Mouse (Mus musculus) CD4-positive helper T cell, adult 2 months (primary cell): ENCODE measurements at regions not wholly inside any gene's neighbourhood (a gene's known extent, or its start where the extent isn't known, plus 50 kb on each side); places are given as distances from the start of the nearest gene placed in this dataset.
"Not testable (repeated sequence)": the region's sequence is repeated elsewhere in the genome, so short reads cannot be mapped to it uniquely, and the experiment has no call there.

Experiments
- DNase-seq: peaks from one replicate; pipeline ENCODE4 v3.0.0-alpha.2; 2012; ENCODE audit warnings: low read depth, missing footprints, low spot score

DNA sequence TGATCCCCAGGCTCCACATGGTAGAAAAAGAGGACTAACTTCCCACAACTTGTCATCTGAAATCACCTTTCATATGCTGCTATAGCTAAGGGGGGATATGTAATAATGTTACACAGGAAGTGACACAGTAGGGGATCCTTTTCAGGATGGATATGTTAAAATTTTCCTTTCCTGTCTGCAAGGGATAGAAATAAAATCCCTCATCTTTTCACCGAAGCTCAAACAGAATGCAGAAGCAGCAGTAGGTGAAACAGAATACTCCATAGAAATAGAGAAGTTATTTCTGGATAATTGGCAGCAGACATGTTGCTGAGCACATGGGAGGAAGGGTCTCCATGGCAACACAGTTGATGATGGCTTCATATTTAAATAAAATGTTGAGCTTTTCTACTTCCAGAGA, 309.3 kb upstream of the Ercc4 start:
- no peak for DNase-seq

DNA sequence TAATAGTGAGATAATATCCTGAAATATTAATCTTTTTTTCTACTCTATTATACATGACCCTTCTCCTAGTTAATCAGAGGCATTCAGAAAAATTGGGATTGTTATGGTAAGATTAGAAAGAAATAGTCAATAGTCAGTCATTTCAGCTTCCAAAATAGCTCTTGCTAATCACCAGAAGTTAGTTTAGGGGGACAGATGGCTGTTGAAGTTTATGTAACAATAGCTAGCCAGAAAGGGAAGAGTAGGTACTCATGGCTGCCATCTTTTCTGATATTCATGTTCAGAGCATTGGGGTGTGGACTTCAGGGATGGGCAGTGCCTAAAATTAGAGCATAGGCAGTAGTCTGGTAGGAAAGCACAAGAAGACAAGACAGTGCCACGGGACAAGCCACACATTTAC, 306.8 kb upstream of the Ercc4 start:
- no peak for DNase-seq

DNA sequence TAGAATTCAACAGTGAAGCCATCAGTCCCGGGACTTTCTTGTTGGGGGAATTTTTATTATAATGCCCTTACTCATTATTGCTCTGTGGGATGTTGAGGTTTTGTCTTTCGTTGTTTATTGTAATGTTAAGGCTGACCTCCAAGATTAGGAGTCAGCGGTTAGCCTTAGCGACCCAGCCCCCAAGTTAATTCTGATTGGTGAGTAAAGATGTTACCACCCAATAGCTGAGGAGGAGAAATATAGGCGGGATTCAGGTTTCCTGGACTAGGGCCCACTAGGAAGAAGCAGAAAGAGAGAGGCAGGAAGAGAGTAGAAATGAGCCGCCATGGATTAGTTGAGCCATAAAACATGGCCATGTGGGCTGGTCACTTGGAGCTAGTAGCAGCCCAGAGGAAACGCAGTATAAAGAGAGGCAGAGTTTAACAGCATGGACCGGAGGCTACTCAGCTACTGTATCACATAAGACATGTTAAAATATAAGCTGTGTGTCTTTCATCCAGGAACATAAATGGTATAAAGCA, 302.1 kb upstream of the Ercc4 start:
- no peak for DNase-seq

DNA sequence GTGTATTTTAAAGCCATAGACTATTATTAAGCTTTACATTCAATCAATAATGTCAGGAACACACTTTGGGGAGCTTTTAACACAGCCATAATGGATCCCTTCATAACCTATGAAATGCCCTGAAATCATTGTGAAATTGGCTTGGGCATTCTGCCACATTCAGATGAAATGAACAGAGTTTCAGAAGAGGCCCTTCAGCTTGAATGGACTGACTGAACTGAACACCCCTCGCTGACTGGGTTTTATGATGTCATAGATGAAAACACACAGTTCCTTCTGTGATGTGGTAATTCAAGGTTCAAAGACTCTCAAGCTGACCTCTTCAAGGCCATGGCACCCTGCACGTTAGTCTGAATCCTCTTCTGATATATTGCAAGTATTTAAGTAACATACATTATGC, 298.4 kb upstream of the Ercc4 start:
- no peak for DNase-seq

DNA sequence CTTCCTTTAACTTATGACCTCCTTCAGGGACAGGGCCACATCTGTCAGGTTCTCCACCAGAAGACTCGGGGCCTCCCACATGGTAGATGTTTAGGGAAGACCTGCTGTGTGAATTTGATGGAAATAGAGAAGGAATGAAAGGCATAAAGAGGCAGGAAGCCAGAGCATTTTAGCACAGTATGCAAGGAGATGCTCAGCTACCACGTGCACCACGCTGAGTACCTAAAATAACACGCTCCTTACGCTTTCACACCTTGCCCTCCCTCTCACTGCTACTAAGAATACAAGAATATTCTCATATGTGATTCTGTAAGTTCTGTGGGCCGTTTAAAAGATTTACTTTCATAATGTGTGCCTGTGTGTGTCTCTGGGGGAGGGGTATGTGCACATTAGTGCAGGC, 284.8 kb upstream of the Ercc4 start:
- DNase-seq: no peak

DNA sequence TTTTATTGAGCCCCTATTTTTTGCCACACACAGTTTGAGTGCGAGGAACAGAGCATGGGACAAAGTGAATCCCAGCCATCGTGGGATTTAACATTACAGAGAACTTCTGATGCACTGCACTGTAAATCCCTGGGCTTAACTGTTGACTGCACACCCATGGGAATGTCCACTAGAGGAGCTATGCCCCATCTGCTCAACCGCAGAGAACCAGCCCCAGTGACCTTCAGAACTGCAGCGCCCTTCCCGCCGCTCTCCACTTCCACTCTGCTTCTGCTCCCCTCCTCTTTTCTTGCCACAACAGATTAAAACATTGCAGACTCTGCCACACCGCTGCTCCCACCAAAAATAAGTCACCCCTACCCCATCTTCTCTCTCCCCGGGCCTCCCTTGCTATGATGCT, 283.3 kb upstream of the Ercc4 start:
- DNase-seq: no peak

DNA sequence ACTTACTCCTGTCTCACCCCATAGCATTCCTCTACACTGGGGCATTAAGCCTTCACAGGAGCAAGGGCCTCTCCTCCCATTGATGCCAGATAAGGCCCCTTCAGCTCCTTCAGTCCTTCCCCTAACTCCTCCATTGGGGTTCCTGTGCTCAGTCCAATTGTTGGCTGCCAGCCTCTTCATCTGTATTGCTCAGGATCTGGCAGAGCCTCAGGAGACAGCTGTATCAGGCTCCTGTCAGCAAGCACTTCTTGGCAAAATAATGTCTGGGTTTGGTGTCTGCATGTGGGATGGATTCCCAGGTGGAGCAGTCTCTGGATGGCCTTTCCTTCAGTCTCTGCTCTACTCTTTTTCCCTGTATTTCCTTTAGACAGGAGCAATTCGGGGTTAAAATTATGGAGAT, 278.2 kb upstream of the Ercc4 start:
- not testable (repeated sequence) for DNase-seq

DNA sequence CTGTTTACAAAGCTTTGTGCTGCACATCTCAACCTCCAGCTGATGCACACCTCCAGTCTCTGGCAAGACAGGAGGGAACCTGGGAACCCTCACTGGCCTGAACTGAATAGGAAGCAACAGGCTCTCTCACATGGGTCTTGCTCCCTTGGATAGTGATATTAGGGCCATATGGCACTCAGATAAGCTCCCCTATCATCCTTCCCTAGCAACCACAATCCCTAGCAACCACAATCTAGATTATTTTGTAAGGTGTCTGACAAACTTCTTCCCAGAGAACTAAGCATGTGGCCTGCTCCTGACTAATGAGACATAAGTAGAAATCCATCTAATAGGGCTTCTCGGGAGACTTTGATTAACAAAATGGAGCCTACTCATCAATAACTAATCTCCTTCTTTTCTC, 253.1 kb upstream of the Ercc4 start:
- no peak for DNase-seq

DNA sequence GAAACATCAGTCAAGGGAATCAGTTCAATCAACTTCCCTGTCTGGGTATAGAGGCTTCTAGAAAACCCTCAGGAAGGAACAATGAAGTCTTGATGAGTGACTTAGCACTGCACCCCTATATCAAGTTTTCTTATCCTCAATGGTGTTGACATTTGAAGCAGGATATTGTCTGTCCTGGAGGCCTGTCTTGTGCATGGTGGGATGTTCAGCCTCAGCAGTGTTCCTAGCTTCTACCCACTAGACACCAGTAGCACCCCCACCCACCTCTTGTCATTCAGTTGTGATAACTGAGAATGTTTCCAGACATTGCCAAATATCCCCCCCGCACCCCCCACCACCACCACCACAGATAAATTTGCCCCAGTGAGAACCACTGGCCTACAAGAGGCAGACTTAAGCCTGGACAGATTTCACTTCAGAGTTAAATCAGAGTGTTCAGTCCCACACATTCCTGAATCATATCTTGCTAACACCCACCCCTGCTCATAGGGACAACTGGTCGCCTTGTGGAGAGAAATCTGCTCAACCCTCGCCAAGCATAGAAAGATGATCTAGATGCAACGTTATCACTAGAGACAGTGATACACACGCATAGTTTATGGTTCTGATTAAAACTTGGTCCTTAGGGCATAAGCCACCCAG, 249.6 kb upstream of the Ercc4 start:
- DNase-seq: no peak

DNA sequence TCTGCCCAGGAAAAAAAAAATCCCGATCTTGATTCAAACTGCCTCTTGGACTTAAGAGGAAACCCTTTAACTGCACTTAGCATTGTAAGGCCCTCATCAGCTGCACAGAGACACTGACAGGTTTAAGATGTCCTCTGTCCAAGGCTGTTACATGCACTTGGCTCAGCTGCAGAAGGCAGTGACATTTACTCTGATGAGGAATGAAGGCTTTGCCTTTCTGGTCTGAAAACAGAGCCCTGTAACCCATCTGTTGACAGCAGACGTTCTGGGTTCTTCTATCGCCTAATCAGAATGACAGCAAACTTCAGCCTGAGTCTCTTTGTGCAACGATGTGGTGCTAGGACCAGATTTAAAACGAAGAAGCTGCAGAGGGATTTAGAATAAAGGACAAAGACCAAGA, 246.9 kb upstream of the Ercc4 start:
- no peak for DNase-seq

DNA sequence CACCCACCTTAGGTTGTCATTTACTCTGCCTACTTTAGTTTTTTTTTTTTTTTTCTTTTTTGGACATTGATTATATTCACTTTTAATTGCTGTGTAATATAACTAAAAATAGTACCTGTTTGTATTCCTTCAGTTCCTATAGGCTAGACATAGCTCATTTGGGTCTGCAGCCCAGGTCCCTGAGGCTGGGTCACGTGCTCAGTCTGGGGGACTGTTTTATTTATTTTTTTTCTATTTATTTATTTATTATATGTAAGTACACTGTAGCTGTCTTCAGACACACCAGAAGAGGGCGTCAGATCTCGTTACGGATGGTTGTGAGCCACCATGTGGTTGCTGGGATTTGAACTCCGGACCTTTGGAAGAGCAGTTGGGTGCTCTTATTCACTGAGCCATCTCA, 231.2 kb upstream of the Ercc4 start:
- DNase-seq: not testable (repeated sequence)

DNA sequence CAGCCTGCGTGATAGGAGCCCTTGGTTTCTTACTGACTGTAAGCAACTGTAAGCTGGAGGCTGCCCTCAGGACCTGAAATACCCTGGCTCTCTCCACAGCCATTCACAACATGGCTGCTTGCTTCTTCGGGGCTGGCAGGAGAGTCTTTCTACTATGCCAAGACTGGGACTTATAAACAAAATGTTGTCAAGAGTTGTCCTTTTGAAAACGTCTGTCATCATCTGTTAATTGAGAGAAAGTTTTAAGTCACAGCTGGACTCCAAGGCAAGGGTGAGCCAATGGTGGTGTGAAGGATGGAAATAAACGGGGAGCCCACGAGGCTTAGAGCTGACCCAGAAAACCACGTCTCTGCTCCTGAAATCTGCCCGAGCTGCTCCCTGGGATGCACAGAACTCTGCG, 229.5 kb upstream of the Ercc4 start:
- DNase-seq: no peak

DNA sequence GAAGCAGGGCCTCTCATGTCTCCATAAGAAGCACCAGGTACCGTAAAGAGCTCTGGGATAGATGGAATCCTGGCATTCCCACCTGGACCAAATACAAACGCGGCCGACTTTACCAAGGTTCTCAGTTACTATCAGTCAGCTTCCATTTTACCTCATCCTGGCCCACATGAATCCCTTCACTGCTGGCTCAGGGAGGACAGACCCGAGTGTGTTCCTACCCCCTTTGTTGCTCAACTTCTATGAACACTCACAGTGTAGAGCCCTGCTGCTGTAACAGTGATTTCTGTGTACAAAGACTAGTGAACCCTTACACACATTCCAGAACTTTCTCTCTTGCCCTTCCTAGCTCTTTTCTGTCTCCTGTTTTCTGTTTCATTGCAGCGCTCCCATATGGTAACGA, 229.0 kb upstream of the Ercc4 start:
- DNase-seq: no peak

DNA sequence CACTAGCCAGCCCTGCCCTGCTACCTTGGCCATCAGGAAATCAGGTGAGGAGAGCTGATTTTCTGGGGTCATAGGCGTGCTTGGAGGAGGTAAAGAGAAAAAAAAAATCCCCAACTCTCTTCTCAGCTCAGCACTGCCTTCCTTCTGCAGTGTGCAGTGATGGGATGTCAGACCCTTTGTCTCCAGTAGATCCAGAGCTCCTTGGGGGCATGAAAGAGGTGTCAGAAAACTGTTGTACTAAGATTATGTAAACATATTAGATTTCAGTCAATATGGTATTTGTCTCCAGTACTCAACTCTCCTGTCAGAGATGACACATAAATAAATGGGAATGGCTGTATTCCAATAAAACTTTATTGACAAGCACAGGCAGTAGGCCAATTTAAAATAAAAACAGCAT, 226.8 kb upstream of the Ercc4 start:
- no peak for DNase-seq

DNA sequence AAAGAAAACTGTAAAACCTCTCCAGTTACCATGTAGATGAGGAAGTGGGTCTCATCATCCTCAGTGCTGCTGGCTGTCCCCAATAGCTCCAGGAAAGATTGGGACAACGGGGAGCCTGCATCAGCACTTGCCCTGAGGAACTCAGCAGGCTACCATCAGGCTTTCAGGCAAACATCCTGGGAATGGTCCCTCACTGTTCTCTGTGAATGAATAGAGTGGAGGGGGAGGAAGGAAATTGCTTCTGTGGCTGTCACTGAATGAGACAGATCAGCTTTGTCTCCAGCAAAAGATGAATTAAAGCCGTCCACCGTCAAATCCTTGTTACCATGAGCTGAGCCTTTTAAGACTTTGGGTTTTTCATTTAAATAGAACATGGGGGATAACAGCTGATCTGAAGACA, 224.9 kb upstream of the Ercc4 start:
- no peak for DNase-seq

DNA sequence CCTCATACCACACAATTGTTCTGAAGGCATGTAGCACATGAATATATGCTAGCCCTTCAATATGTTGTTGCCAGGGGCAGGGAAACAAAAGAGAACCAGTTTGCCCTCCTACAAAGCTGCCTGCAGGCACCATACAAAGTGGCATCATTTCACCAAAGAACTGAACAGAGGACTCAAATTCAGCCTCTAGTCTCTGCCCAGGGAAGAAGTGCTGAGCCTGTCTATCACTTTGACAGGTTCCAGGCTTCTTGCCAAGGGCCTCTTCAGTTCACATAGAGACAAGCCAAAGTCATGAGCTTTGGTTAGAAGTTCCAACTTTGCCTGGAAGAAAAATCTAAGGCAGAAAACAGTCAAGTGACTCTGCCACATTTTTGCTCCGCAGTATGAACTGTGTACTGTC, 223.4 kb upstream of the Ercc4 start:
- DNase-seq: no peak

DNA sequence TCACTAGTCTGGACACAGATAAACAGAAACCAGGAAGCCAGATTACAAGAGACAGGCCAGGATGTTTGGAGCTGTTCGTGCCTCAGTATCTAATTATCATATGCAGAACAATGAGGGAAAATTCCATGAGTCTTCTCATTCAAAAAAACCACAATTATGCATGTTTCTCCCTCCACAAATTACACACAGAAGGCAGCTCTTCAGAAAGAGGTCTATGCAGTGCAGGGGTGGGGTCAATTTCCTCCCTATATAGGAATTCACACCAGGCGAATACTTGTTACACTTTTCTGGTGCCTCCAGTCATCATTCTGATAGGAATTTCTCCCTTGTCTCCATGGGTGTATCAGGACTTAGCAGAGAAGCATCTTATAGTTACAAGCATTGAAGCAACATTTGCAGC, 222.1 kb upstream of the Ercc4 start:
- no peak for DNase-seq

DNA sequence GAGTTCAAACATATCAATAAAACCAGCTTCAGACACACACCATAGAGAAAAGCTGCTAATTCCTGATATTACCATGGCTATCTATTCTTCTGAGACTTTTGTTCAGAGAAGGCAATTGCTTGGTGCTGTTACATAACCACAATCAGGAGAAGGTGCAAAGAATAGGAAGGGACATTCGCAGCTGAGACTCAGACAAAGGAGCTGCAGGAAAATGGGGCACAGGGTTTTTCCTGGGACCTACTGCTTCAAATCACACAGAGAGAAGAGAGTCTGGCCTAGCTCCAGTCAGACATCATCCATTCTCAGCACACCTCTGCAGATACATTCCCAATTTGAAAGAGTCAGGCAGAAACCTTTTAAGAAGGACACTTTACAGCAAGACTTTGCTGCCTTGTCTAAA, 219.4 kb upstream of the Ercc4 start:
- DNase-seq: no peak

DNA sequence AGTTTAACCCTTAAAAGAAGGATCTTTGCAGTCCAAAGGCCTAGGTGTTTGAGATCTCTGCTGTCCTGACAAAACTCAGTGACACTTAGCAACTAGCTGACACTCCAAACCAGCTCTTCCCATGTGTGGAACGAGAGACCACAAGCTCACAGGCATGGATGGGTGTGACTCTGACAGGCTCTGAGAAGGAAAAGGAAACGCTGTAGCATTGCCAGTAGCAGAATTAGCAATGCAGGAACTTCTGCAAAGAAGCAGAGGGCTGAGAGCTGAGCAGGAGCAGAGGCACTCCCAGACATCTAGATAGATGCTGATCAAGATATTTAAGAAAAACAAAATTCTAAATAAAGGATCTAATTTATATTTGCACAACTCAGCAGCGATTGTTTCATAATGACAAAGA, 218.9 kb upstream of the Ercc4 start:
- no peak for DNase-seq

DNA sequence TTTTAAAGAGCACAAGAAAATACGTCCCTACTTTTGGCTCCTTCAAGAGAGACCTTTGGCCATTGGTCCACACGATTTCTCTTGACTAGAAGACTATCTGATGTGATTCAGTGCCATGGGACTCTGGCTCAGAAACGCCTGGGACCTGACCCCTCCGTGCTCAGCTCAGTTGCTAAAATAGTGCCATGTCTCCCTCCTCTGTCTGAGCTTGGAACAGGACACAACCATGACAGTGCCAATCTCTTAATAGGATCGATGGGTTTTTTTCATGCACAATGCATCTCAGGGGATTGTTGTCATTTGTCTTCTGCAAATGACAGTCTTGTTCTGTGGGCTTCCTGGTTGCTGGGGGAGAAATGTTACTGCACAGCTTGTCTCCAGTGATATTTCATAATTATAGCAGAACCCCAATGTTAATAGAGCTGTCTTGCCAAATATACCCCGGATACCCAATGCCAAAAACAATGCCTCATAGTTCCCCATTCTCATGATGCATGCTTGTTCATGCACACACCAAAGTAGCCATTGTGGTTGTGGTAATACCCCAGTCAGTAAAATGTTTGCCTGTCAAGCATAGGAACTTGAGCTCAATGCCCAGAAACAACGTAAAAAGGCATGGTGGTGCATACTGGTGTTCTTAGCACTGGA, 216.7 kb upstream of the Ercc4 start:
- DNase-seq: no peak

DNA sequence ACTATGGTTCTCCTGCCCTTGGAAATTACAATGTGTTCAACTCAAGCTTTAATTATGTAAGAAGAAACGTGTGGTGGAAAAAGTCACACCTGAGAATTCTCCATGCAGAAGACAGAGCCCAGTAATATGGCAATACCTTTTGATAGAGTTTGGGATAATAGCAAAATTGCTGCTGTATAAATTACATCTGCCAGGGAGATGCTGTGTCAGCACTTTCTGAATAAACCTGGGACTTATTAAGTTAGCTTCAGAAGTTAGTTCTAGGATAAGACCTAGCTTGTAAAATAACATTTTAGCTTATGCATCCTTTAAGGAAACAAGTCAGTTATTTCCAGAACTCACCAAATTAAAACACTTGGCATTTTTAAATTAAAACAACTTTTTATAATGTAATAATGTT, 212.2 kb upstream of the Ercc4 start:
- no peak for DNase-seq

DNA sequence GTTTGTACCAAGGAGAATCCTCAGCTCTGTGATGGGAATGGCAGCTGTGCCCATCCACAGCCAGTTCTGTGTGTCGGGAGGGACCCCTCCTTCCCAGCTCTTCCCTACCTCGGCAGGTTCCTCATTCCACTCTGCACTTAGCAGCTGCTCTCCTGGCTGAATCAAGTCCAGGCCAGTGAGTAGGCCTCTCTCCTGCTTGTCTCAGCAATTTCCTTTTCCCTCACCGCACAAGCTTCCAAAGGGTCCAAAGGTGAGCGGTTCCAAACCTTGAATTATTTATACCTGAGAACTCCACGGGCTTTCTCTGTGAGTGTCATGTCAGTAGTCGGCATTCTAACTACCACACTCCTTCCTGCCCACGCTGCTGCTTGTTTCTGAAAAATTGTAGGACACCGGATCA, 208.8 kb upstream of the Ercc4 start:
- no peak for DNase-seq

DNA sequence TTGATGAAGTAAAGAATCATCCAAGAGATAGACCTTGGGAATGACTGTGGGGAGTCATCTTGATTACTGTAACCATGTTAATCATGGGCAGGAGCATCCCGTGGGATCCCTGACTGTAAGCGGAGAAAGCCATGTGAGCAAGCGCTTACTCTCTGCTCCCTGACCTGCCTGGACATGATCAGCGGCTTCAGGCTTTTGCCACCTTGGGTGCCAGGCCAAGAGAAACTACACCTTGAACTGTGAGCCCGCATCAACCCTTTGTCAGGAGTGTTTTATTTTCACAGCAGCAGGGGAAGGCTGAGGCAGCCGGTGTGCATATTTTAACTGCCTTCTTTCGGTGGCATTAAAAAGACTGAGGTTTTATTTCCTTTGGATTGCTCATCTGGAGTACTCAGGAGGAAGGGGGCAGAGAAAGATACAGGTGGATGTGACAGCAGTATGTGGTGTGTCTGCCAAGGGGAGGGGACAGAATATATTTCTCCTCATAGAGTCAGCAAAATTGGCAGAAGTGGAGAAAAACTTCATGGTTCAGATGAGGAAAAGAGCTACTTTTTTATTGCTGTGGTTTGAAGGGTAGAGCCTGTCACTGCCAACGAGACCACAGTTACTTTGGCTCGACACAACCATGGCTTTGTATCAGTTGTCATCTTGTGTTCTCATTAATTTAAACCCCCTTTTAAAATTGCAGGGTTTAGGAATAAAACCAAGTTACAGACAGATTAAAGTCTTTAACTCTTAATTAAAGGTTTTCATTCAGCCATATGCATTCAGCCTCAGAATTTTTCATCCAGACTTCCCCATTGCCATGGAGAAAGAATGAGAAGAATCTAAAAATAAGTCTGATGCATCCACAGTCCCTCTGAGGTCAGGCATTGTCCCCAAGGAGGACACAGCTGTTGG, 208.1 kb upstream of the Ercc4 start:
- DNase-seq: no peak
